Mouse (Mus musculus): ENCODE results near the gene Srpk2. TPM values are rescaled to one million over a fixed set of nuclear protein-coding genes. Genes with fewer than 3 reads are reported as not detected.
"Not testable (repeated sequence)": the region's sequence is repeated elsewhere in the genome, so short reads cannot be mapped to it uniquely, and the experiment has no call there.

Srpk2 gene
- total RNA-seq, 2 experiments from 2014 or later = 139 to 157 TPM

DNA sequence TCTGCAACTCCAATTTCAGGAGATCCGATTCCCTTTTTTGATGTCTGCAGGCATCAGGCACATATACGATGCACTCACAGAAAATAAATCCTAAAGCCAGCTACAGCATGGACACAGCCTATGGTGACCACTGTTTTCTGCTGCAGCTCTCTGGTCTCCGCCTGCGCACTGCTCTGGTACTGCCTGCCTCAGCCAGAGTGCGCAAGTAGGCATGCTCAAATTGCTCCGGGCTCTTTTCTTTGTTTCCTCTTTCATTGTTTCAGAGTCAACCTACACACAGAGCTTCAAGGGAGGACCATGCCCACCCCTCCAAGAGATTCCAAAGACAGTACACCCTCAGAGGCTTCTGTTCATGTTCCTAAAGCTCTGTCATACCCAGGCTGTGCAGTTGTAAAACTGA lies 175.8 kb downstream of the Srpk2 start:
- DNase-seq (ENCODE audit: low spot score in 2 of 2) = no peak

DNA sequence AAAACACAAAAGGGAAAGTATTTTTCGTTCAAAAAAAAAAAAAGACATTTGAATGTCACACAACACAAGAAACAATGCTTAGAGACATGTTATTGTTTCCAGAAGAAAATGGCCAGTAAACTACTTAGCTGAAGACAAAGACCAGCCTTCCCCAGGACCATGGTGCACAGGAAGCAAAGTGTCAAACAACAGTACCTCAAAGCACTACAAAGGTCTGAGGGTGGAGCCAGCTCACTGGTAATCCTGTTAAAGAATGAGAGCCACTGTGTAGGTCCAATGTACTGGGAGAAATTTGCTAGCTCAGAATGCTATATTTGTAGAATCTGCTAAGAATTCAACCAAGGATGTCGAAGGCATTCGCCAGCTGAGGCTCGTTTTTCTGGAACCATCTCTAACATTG lies 177.2 kb downstream of the Srpk2 start:
- no peak for DNase-seq (ENCODE audit: low spot score in 2 of 2)

DNA sequence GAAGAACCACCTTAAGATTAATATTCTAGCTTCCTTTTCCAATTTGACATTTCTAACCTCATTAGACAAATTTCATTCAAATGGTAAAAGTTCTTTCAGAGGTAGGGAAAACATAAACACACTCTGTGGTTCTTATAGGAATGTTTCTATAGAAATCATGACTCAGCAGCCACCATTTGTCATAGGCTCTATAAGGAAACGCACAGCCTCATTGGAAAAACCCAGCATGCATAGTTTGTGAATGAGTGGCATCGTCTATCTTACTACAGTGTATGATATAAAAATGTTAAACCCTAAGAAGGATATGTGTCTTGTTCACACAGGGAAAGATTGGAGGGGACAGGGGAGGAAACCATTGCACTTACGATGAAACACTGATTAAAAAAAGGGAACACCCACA lies 178.8 kb downstream of the Srpk2 start:
- DNase-seq (ENCODE audit: low spot score in 2 of 2) = no peak

DNA sequence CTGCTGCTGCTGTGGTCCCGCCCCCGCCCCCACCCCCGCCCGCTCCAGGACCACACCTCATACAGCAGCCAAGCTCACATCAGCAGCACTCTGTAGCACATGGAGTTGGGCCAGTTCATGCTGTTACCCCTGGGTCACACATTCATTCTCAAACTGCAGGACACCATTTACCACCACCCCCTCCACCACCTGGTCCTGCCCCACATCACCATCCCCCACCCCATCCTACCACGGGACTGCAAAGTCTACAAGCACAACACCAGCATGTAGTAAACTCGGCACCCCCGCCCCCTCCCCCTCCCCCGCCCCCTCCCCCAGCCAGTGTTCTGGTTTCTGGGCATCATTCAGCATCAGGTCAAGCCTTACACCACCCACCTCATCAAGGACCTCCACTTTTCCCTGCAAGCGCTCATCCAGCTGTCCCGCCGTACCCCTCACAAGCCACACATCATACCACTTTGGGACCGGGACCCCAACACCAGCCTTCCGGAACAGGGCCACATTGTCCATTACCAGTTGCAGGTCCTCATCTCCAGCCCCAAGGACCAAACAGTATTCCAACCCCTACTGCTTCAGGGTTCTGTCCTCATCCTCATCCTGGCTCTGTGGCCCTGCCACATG lies 182.0 kb downstream of the Srpk2 start:
- DNase-seq (ENCODE audit: low spot score in 2 of 2) = no peak

DNA sequence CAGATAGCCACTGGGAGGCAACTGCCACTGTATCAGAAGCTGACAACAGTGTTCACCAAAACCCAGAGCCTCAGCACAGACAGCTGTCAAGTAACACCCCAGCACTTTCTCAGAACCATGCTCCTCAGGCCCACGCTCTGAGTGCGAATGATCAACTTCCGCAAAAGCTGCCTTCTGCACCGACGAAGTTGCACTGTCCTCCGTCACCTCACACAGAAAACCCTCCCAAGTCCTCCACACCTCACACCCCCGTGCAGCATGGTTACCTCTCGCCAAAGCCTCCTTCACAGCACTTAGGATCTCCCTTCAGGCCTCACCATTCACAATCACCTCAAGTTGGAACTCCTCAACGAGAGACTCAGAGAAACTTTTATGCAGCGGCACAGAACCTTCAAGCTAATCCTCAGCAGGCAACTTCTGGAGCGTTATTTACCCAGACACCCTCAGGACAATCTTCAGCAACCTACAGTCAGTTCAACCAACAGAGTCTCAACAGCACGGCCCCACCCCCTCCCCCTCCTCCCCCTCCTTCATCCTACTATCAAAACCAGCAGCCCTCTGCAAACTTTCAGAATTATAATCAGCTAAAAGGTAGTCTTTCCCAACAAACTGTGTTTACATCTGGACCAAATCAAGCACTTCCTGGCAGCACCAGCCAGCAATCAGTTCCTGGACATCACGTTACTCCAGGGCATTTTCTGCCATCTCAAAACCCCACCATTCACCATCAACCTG lies 182.7 kb downstream of the Srpk2 start:
- DNase-seq (ENCODE audit: low spot score in 2 of 2) = no peak

DNA sequence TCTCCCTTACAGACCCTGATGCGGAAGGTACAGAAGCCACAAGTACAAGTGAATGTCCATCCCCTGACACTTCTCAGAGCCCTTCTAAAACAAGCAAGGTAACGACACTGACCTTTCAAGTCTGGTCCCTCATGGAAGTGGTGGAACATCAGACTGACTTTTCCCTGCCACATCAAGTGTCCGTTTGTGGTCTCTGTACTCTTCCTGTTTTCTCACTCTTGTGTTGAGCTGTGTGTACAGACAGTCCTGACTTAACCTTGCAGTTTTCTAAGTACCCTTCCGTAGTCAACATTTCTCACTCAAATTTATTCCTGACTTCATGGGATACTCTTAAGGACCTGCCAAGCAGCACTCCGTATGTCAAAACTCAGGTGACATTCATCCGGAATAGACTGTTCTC lies 183.7 kb downstream of the Srpk2 start:
- DNase-seq (ENCODE audit: low spot score in 2 of 2) = no peak

DNA sequence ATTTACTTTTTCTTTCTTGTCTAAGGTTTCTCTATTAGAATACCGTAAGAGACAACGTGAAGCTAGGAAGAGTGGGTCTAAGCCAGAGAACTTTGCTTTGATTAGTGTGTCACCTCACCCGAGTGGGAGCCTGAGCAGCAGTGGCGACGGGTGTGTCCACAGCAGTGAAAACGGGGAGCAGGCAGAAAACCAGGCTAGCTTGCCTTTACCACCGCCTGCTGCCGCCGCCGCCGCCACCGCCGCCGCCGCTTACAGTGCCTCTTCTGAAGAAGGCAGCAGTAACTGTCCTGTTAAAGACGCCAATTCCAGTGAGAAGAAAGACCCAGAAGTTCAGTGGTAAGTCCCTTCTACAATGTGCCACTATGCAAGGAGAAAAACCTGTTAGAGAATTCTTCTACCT lies 185.2 kb downstream of the Srpk2 start:
- DNase-seq (ENCODE audit: low spot score in 2 of 2) = no peak

DNA sequence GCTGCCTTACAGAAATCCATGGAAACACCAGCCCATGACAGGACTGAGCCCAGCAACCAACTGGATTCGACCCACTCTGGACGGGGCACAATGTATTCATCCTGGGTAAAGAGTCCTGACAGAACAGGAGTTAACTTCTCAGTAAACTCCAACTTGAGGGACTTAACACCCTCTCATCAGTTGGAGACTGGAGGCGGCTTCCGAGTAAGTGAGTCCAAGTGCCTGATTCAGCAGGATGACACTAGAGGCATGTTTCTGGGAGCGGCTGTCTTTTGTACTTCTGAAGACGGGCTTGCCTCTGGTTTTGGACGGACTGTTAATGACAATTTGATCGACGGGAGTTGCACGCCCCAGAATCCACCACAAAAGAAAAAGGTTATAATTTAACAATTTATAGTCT lies 186.5 kb downstream of the Srpk2 start:
- peak in 1 of 2 experiments; percentile 6 for DNase-seq (ENCODE audit: low spot score in 2 of 2)

DNA sequence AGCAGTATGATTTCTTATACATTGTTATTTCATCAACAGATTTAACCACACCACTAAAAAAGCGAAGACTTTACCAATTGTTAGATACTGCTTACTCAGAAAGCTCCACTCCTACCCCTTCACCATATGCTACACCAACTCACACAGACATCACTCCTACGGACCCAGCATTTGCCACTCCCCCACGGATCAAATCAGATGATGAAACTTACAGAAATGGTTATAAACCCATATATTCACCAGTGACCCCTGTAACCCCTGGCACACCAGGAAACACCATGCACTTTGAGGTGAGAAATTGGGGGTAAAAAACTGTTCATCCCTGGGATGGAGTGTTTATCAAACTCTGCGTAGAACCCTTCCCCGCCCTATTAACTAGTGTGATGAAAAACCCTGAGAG lies 187.5 kb downstream of the Srpk2 start:
- DNase-seq (ENCODE audit: low spot score in 2 of 2) = no peak

DNA sequence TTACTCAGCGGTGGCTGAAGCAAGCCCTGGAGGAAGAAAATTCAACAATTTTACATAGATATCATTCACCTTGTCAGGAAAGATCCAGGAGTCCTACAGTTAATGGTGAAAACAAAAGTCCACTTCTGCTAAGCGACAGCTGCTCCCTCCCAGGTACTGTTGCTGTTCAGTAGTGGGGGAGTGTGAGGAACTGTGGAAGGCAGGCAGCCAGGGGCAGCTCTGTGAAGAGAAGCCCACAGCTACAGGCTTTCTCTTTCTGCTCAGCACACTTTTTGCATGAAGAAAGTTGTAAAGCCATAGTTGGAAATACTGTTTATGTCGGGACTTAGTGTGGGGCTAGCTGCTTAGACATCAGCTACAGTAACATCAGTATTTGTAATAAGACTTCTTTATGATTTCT lies 188.0 kb downstream of the Srpk2 start:
- no peak for DNase-seq (ENCODE audit: low spot score in 2 of 2)

DNA sequence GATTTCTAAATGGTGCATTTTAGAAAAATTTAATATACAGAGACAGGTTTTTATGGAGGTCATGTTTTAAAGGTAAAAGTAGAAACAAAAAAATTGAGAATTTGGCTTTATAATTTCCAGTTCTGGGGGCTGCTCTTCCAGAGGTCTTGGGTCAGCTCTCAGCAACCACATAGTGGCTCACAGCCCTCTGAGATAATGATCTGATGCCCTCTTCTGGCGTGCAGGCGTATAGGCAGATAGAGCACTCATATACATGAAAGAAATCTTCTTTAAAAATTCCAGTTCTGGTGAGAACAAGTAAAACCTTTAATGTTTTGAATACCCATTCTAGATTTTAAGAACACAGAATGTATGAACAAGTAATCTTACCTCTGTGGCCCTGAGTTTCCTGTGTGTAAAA lies 193.6 kb downstream of the Srpk2 start:
- DNase-seq (ENCODE audit: low spot score in 2 of 2) = no peak

DNA sequence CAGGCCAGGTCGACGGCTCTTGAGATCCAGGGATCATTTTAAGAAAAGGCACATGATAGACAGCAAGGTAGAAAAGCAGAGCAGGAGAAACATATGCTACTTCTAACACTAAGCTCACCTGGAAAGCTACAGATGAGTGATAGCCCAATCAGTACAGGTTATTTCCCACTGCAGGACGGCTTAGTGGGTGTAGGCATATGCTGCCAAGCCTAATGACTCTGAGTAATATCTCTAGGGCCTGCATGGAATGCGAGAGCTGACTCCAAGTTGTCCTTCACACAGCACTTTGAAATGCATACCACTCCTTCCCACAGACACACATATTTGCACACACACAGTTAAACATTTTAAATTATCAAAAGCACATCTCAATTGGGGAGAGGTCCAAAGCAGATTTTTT lies 195.2 kb downstream of the Srpk2 start:
- DNase-seq (ENCODE audit: low spot score in 2 of 2) = no peak

DNA sequence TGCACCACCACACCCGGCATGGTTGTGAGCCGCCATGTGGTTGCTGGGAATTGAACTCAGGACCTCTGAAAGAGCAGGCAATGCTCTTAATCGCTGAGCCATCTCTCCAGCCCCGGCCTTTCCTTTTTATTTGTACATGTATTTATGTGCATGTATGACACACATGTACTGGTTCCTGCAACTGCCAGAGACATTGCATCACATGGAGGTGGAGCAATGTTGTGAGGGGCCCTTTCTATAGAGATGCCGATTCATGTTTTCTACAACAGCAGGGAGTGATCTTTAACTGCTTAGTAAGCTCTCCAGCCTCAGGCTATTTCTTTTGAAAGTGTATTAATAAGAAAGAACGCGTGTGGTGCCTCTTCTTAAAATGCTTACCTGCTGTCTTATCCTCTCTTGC lies 200.6 kb downstream of the Srpk2 start:
- DNase-seq (ENCODE audit: low spot score in 2 of 2) = no peak

DNA sequence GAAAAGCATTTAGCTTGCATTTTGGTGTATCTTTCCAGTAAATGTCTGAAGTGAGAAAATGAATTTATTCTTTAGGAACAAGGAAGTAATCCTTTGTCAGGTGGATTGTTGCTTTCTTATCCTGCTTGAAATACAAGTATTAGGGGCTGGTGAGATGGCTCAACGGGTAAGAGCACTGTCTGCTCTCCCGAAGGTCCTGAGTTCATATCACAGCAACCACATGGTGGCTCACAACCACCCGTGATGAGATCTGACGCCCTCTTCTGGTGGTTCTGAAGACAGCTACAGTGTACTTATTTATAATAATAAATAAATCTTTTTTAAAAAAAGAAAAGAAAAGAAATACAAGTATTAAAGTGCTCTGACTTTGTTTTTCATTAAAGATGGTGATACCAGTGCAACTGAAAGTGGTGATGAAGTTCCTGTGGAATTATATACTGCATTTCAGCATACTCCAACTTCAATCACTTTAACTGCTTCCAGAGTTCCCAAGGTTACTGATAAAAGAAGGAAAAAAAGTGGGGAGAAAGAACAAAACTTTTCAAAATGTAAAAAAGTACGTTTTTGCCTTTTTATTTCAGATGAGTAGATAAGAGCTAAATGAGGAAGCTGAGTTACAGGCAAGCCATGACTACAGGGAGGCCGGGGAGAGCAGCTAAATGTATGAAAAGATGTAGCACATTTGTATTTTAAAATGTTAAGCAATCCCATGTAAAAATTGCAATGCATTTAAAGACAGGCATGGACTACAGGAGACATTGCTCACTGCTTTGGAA lies 211.1 kb downstream of the Srpk2 start:
- DNase-seq (ENCODE audit: low spot score in 2 of 2) = no peak

DNA sequence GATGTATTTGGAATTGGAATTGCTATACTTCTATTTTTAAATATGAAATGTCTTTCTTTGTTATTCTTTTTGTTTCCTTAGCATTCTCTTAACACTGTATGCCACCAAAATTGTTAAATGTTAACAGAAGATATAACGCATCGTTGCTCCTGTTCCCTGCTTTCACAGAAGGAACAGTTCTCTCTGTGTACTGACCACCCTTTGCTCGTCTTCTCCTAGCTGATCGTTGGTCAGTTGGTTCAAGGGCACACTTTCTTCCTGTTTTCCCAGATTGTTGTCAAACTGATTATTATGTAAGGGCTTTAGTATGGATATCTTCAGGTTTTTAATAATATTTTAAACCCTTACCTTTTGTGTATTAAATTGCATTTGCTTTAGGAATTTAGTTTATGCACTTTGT lies 217.9 kb downstream of the Srpk2 start:
- no peak for DNase-seq (ENCODE audit: low spot score in 2 of 2)

DNA sequence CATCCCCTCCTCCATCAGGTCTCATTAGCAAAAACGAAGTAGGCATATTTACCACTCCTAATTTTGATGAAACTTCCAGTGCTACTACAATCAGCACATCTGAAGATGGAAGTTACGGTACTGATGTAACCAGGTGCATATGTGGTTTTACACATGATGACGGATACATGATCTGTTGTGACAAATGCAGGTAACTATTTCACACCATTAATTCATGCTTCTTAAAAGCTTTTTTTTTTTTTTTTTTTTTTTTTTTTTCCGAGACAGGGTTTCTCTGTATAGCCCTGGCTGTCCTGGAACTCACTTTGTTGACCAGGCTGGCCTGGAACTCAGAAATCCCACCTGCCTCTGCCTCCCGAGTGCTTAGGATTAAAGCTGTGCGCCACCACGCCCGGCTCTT lies 219.7 kb downstream of the Srpk2 start:
- DNase-seq (ENCODE audit: low spot score in 2 of 2) = no peak

DNA sequence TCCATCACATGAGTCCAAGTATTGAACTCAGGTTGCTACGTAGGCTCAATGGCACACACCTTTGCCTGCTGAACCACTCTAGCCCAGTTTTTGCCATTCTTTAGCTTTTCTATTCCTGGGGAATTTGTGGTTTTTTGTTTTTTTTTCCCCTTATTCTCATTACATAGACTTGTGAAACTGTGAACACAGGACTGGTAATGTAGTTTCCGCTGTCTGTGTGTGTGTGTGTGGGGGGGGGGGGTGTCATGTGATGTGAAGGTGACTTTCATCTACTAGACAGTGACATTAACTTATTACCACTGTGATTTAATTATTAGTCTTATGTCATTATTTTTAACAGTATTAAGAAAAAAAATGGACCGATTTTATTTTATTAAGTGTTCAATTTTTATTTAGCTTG lies 220.2 kb downstream of the Srpk2 start:
- no peak for DNase-seq (ENCODE audit: low spot score in 2 of 2)

DNA sequence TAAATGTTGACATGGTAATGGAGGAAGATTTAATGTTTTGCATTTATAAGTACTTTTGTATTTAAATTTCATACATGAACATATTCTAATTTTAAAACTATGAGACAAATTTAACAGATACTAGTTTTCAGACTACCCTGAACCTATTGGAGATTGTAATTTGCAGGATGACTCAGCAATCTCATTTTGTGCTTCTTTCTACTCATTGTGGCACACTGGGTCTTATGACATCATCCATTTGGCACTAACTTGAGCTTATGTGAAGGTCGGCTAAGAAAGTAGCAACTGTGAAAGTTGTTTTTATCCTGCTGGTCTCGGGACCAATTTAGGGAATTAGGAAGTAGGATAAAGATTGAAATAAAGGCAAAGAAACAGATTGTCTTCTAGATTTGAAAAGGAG lies 222.7 kb downstream of the Srpk2 start:
- DNase-seq (ENCODE audit: low spot score in 2 of 2) = no peak

DNA sequence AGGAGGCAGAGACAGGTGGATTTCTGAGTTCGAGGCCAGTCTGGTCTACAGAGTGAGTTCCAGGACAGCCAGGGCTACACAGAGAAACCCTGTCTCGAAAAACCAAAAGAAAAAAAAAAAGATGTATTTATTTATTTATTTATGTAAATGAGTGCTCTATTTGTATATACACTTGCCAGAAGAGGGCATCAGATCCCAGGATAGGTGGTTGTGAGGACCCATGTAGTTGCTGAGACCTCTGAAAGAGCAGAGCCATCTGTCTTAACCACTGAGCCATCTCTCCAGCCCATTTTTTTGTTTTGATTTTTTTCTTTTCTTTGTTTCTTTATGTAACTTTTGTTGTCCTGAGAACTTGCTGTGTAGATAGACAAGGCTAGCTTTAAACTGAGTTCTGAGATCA lies 230.9 kb downstream of the Srpk2 start:
- DNase-seq (ENCODE audit: low spot score in 2 of 2) = not testable (repeated sequence)

All from layer of hippocampus, postnatal 14 days (tissue).